Mouse (Mus musculus) stomach, postnatal 0 days (tissue): ENCODE measurements around the gene Alkbh6. TPM values are rescaled to one million over a fixed set of nuclear protein-coding genes. Genes with fewer than 3 reads are reported as not detected.

Experiments used
- ATAC-seq: fragments of 200-750 bp; cut with Nextera tagmentation; 2 replicates; pipeline ENCODE4 v1.8.0; 2017; ENCODE audit not compliant: low FRiP score, low TSS enrichment
- DNase-seq: peaks from one replicate; pipeline ENCODE4 v3.0.0-alpha.2; 2016; ENCODE audit warnings: low spot score
- H3K27ac ChIP-seq: fragments of 300-500 bp; sonication (generic); replicated peaks from 2 replicates; pipeline ENCODE4 v1.5.1; 2014; ENCODE audit warnings: mild to moderate bottlenecking, control low read depth
- H3K27me3 ChIP-seq: fragments of 300-500 bp; sonication (generic); 2 replicates; pipeline ENCODE4 v1.6.1; 2014; ENCODE audit warnings: low read length; ENCODE audit not compliant: control insufficient read depth, insufficient read depth
- H3K36me3 ChIP-seq: fragments of 300-500 bp; sonication (generic); 2 replicates; pipeline ENCODE4 v1.6.1; 2014; ENCODE audit warnings: low read length, mixed read lengths; ENCODE audit not compliant: control insufficient read depth, insufficient read depth
- H3K4me1 ChIP-seq: fragments of 300-500 bp; sonication (generic); replicated peaks from 2 replicates; pipeline ENCODE4 v1.6.1; 2014; ENCODE audit warnings: antibody characterized with exemption; ENCODE audit not compliant: control insufficient read depth, insufficient read depth
- H3K4me2 ChIP-seq: fragments of 300-500 bp; sonication (generic); replicated peaks from 2 replicates; pipeline ENCODE4 v1.6.1; 2014; ENCODE audit warnings: low read depth, mild to moderate bottlenecking, control low read depth, moderate library complexity
- H3K4me3 ChIP-seq: fragments of 300-500 bp; sonication (generic); 2 replicates; pipeline ENCODE4 v1.5.1; 2014; ENCODE audit warnings: low read depth, low read length, control low read depth
- H3K9ac ChIP-seq: fragments of 300-500 bp; sonication (generic); 2 replicates; pipeline ENCODE4 v1.6.1; 2014; ENCODE audit warnings: mild to moderate bottlenecking, low read length, control low read depth, mixed read lengths
- H3K9me3 ChIP-seq: fragments of 300-500 bp; sonication (generic); 2 replicates; pipeline ENCODE4 v1.6.1; 2016; ENCODE audit warnings: low read length; ENCODE audit not compliant: control insufficient read depth
- CTCF ChIP-seq: IDR thresholded peaks from 2 replicates; pipeline ENCODE4 v1.5.1; 2016; ENCODE audit warnings: antibody characterized with exemption, low read depth, mild to moderate bottlenecking, moderate library complexity
- EP300 ChIP-seq: optimal IDR thresholded peaks from 2 replicates; pipeline ENCODE3; 2016; ENCODE audit warnings: antibody characterized with exemption
- WGBS: fragments of 180-500 bp; shearing (Covaris S2); extraction: QIAGEN DNeasy Blood & Tissue Kit; methylation state at CpG from one replicate; pipeline ENCODE4 v1.1.7; 2014; 5-methylcytosine and 5-hydroxymethylcytosine counted together
- polyA plus RNA-seq: library from polyadenylated mRNA; unstranded; fragments of >200 nt; fragmentation: Nextera tagmentation; extraction: Ambion mirVana; gene quantifications from 2 replicates; pipeline ENCODE4 v1.2.1, GENCODE M21; 2015

Alkbh6 gene
- polyA plus RNA-seq, 1 experiment from 2014 or later, result 55.4 TPM

GRCm38 (mm10) chr7:30282740-30283139 lies 25.8 kb upstream of the Alkbh6 start:
- WGBS, result 80% methylated on average over 7 of the region's 7 CpGs

GRCm38 (mm10) chr7:30286701-30287410 lies 21.7 kb upstream of the Alkbh6 start:
- Histone ChIP-seq H3K9ac (no peak overlapping the region), H3K36me3 (no peaks in the 10 kb centered on the region), H3K9me3 (no peaks in the 10 kb centered on the region), H3K4me1 (no peaks in the 10 kb centered on the region), H3K27ac (no peak overlapping the region), H3K4me2 (no peak overlapping the region), H3K27me3 (no peaks in the 10 kb centered on the region), H3K4me3 (no peak overlapping the region)
- DNase-seq, result no peak
- ATAC-seq, result no peak
- 47% methylated on average over 8 of the region's 8 CpGs for WGBS
- TF ChIP-seq CTCF (no peak), EP300 (no peak)

More at GRCm38 (mm10) chr7:30282740-30283139, 25.8 kb upstream of the Alkbh6 start:
- Histone ChIP-seq H3K27me3 (no peaks in the 10 kb centered on the region), H3K4me1 (no peaks in the 10 kb centered on the region), H3K9me3 (no peaks in the 10 kb centered on the region), H3K4me2 (no peak overlapping the region), H3K4me3 (no peak overlapping the region), H3K9ac (no peak overlapping the region), H3K36me3 (no peaks in the 10 kb centered on the region), H3K27ac (no peak overlapping the region)
- no peak for DNase-seq
- TF ChIP-seq EP300, result no peak
- TF ChIP-seq CTCF, result no peak
- ATAC-seq, result no peak

- H3K9ac ChIP-seq, result no peak overlapping the region
- no peak overlapping the region for H3K27ac ChIP-seq
- no peaks in the 10 kb centered on the region for H3K4me1 ChIP-seq
- TF ChIP-seq EP300, result no peak
- TF ChIP-seq CTCF, result no peak
- H3K4me2 ChIP-seq, result no peak overlapping the region
- H3K9me3 ChIP-seq, result no peaks in the 10 kb centered on the region
- no peaks in the 10 kb centered on the region for H3K36me3 ChIP-seq
- H3K27me3 ChIP-seq, result no peaks in the 10 kb centered on the region
- no peak overlapping the region for H3K4me3 ChIP-seq
- DNase-seq (no peak), ATAC-seq (no peak)
- 59% methylated on average over 6 of the region's 6 CpGs for WGBS
Measured at GRCm38 (mm10) chr7:30288046-30288445, 20.5 kb upstream of the Alkbh6 start.

DNA sequence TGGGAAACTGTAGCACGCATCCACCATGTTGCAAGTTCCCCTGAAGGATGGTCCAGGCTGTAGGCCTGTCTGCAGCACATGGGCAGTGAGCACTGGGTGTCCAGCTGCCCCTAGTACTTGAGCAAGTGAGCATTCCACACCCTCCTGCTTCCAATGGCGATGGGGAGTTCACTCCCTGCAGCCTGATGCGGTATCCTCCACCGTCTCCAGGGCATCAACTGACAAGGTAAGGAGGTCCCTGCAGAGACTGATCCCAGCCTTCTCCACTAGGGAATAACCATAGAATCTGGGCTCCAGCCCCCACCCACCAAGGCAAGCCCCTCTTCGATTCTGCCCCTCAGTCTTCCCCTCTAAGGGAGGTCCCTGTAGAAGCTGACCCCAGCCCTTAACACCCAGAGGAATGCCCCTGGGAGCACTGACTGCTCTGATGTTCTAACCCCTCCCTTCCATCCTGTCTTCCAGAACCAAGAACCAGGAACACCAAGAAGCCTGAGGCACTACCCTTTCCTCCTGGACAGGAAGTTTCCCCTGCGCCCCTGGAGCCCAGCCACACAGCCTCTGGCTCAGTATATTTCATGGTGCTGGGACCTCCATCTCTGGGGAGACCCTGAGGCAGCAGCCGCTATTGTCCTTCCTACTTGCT lies 19.3 kb upstream of the Alkbh6 start:
- no peaks in the 10 kb centered on the region for H3K27me3 ChIP-seq
- no peak overlapping the region for H3K9ac ChIP-seq
- no peak for TF ChIP-seq EP300
- TF ChIP-seq CTCF, result no peak
- ATAC-seq (no peak), DNase-seq (no peak)
- no peak overlapping the region for H3K4me2 ChIP-seq
- H3K9me3 ChIP-seq, result no peaks in the 10 kb centered on the region
- no peaks in the 10 kb centered on the region for H3K4me1 ChIP-seq
- H3K27ac ChIP-seq, result no peak overlapping the region
- H3K4me3 ChIP-seq, result no peak overlapping the region
- 64% methylated on average over 7 of the region's 7 CpGs for WGBS
- H3K36me3 ChIP-seq, result no peaks in the 10 kb centered on the region

- H3K27me3 ChIP-seq, result no peaks in the 10 kb centered on the region
- no peak overlapping the region for H3K4me3 ChIP-seq
- no peaks in the 10 kb centered on the region for H3K36me3 ChIP-seq
- 58% methylated on average over 10 of the region's 10 CpGs for WGBS
- no peaks in the 10 kb centered on the region for H3K9me3 ChIP-seq
- no peaks in the 10 kb centered on the region for H3K4me1 ChIP-seq
- H3K4me2 ChIP-seq, result no peak overlapping the region
- ATAC-seq, result 0 out of 2 replicates have a peak, but pooled peaks have one; percentile 19
- DNase-seq, result no peak
- no peak overlapping the region for H3K27ac ChIP-seq
- TF ChIP-seq EP300, result no peak
- peak; percentile 16; the same call in 1 of the 2 replicates for TF ChIP-seq CTCF
- no peak overlapping the region for H3K9ac ChIP-seq
Measured at GRCm38 (mm10) chr7:30289714-30290399, 18.7 kb upstream of the Alkbh6 start.
